ENCODE assay signal across 19 mouse cellular contexts in the genomic region with DNA sequence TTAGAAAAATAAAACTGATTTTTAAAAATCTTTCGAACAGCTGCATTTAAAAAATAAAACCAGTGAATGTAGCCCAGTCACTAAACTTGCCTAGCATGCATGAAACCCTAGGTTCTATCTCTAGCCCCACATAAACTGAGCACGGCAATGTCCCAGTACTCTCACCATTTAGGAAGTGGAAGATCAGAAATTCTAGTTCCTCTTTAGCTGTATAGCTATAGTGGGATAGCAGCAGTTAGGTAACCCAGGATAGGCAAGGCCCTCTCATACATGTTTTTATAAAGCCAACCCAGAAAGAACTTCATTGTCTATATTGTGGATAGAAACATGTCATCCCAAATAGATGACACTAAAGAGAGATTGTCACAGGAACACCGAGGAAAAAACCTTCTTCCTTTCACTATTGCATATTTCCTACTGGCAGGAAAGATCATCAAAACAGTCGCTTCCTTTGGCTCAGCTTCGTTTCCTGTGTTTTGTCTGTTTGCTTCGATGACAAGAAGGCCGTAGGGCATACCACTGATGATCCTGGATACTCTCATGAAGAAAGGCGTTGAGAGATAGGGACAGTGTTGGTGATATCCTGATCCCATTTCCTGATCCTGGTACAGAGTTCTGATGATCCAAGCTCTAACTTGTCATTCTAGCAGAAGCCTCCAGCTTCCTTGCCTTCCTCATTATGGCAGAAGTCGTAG. TPM values are rescaled to one million over a fixed set of nuclear protein-coding genes. Genes with fewer than 3 reads are reported as not detected.
"Had no signal": no experiment of that assay in that cellular context is flagged by ENCODE, and none has a peak within 500 bp of the region (broad histone marks: within the 10 kb centered on the region; RNA-seq: fewer than 3 reads in every experiment).

No protein-coding gene starts in this region.

- ATAC-seq: midbrain, embryonic 15.5 days had no signal

- DNase-seq: kidney, adult 11 months; kidney, adult 9 months; right cerebral cortex, postnatal 14 days; thymus, postnatal 36 days had no signal

- H3K4me1 ChIP-seq: liver, embryonic 15.5 days; midbrain, embryonic 15.5 days; neural tube, embryonic 13.5 days had no signal

- H3K4me3 ChIP-seq: left cerebral cortex, adult 2 months; limb, embryonic 10.5 days; liver, embryonic 15.5 days; lung, embryonic 15.5 days; megakaryocyte, embryonic 14.5 days; midbrain, embryonic 15.5 days; neural tube, embryonic 13.5 days had no signal

- H3K36me3 ChIP-seq: limb, embryonic 10.5 days; liver, embryonic 15.5 days; lung, embryonic 15.5 days; midbrain, embryonic 15.5 days; neural tube, embryonic 13.5 days had no signal

- H3K9ac ChIP-seq: liver, embryonic 15.5 days; lung, embryonic 15.5 days; midbrain, embryonic 15.5 days; neural tube, embryonic 13.5 days had no signal

- H3K4me2 ChIP-seq: liver, embryonic 11.5 days; liver, embryonic 15.5 days; lung, embryonic 15.5 days; midbrain, embryonic 11.5 days; midbrain, embryonic 15.5 days; neural tube, embryonic 13.5 days had no signal

- H3K27ac ChIP-seq: kidney, postnatal 0 days; left cerebral cortex, adult 2 months; limb, embryonic 10.5 days; liver, embryonic 15.5 days; lung, embryonic 15.5 days; midbrain, embryonic 15.5 days; neural tube, embryonic 13.5 days had no signal

- H3K9me3 ChIP-seq: limb, embryonic 10.5 days; liver, embryonic 15.5 days; lung, embryonic 15.5 days; midbrain, embryonic 15.5 days; neural tube, embryonic 13.5 days had no signal

- H3K27me3 ChIP-seq: liver, embryonic 15.5 days; lung, embryonic 15.5 days; megakaryocyte, embryonic 14.5 days; midbrain, embryonic 15.5 days; neural tube, embryonic 13.5 days had no signal

RNA-seq across cellular contexts. Expression of a gene that starts 32.8 kb away (rescaled TPM):
- polyA plus RNA-seq: intestine, embryonic 14.5 days; kidney, postnatal 0 days; large intestine, adult 2 months; limb, embryonic 10.5 days; limb, embryonic 14.5 days; liver, embryonic 11.5 days; liver, embryonic 15.5 days; lung, embryonic 15.5 days; midbrain, embryonic 11.5 days; midbrain, embryonic 15.5 days; neural tube, embryonic 13.5 days; stomach, embryonic 16.5 days; thymus, postnatal 0 days had no signal
